Mouse (Mus musculus): ENCODE measurements around the gene Dtx3. TPM values are rescaled to one million over a fixed set of nuclear protein-coding genes. Genes with fewer than 3 reads are reported as not detected.

The Dtx3 gene
- polyA plus RNA-seq, 1 experiment, result 67.9 TPM

- 94% methylated on average over 11 of the region's 11 CpGs for WGBS
- Histone ChIP-seq H3K4me3 (ENCODE audit: extremely low read depth, insufficient read depth, insufficient read length) (no peak overlapping the region), H3K27ac (ENCODE audit: insufficient read depth, low read length) (no peak overlapping the region), H3K27me3 (ENCODE audit: control insufficient read depth, insufficient read depth, low read length) (no peaks in the 10 kb centered on the region), H3K4me1 (ENCODE audit: control insufficient read depth, insufficient read depth, insufficient read length) (no peaks in the 10 kb centered on the region), H3K36me3 (ENCODE audit: control insufficient read depth, insufficient read depth, low read length) (no peaks in the 10 kb centered on the region)
- TF ChIP-seq CTCF (IDR thresholded peaks at IDR 0.05; ENCODE audit: extremely low read depth, insufficient read depth, insufficient read length, insufficient replicate concordance) (no peak), POLR2A (IDR thresholded peaks at IDR 0.05; ENCODE audit: low read depth, low read length) (no peak)
- no peak for DNase-seq (ENCODE audit: low read depth in 1 of 2, low spot score in 2 of 2)
These were observed 20.9 kb upstream of the Dtx3 start for GRCm38 (mm10) chr10:127216456-127216855.

GRCm38 (mm10) chr10:127214422-127214803, 18.9 kb upstream of the Dtx3 start:
- 21% methylated on average over 1 of the region's 1 CpGs for WGBS
- H3K4me1 ChIP-seq (ENCODE audit: control insufficient read depth, insufficient read depth, insufficient read length), result peaks cover 7% of the 10 kb centered on the region; the same call in 1 of the 2 replicates
- DNase-seq (ENCODE audit: low read depth in 1 of 2, low spot score in 2 of 2), result no peak
- no peaks in the 10 kb centered on the region for H3K36me3 ChIP-seq (ENCODE audit: control insufficient read depth, insufficient read depth, low read length)
- no peaks in the 10 kb centered on the region for H3K27me3 ChIP-seq (ENCODE audit: control insufficient read depth, insufficient read depth, low read length)
- H3K4me3 ChIP-seq (ENCODE audit: extremely low read depth, insufficient read depth, insufficient read length), result no peak overlapping the region
- no peak overlapping the region for H3K27ac ChIP-seq (ENCODE audit: insufficient read depth, low read length)
- TF ChIP-seq POLR2A (IDR thresholded peaks at IDR 0.05; ENCODE audit: low read depth, low read length), result no peak
- no peak for TF ChIP-seq CTCF (IDR thresholded peaks at IDR 0.05; ENCODE audit: extremely low read depth, insufficient read depth, insufficient read length, insufficient replicate concordance)

GRCm38 (mm10) chr10:127213704-127214421, 18.3 kb upstream of the Dtx3 start:
- Histone ChIP-seq H3K4me3 (ENCODE audit: extremely low read depth, insufficient read depth, insufficient read length) (no peak overlapping the region), H3K27ac (ENCODE audit: insufficient read depth, low read length) (no peak overlapping the region), H3K36me3 (ENCODE audit: control insufficient read depth, insufficient read depth, low read length) (no peaks in the 10 kb centered on the region), H3K4me1 (ENCODE audit: control insufficient read depth, insufficient read depth, insufficient read length) (peaks cover 7% of the 10 kb centered on the region; the same call in 1 of the 2 replicates), H3K27me3 (ENCODE audit: control insufficient read depth, insufficient read depth, low read length) (no peaks in the 10 kb centered on the region)
- 92% methylated on average over 13 of the region's 13 CpGs for WGBS
- no peak for TF ChIP-seq CTCF (IDR thresholded peaks at IDR 0.05; ENCODE audit: extremely low read depth, insufficient read depth, insufficient read length, insufficient replicate concordance)
- no peak for TF ChIP-seq POLR2A (IDR thresholded peaks at IDR 0.05; ENCODE audit: low read depth, low read length)
- DNase-seq (ENCODE audit: low read depth in 1 of 2, low spot score in 2 of 2), result no peak

- no peak overlapping the region for H3K4me3 ChIP-seq (ENCODE audit: extremely low read depth, insufficient read depth, insufficient read length)
- H3K27ac ChIP-seq (ENCODE audit: insufficient read depth, low read length), result no peak overlapping the region
- TF ChIP-seq POLR2A (IDR thresholded peaks at IDR 0.05; ENCODE audit: low read depth, low read length) (no peak), CTCF (IDR thresholded peaks at IDR 0.05; ENCODE audit: extremely low read depth, insufficient read depth, insufficient read length, insufficient replicate concordance) (no peak)
- H3K27me3 ChIP-seq (ENCODE audit: control insufficient read depth, insufficient read depth, low read length), result no peaks in the 10 kb centered on the region
- peaks cover 7% of the 10 kb centered on the region; the same call in 1 of the 2 replicates for H3K4me1 ChIP-seq (ENCODE audit: control insufficient read depth, insufficient read depth, insufficient read length)
- no peak for DNase-seq (ENCODE audit: low read depth in 1 of 2, low spot score in 2 of 2)
- WGBS, result 90% methylated on average over 8 of the region's 8 CpGs
- H3K36me3 ChIP-seq (ENCODE audit: control insufficient read depth, insufficient read depth, low read length), result no peaks in the 10 kb centered on the region; the same call in 1 of the 2 replicates
These were observed 17.7 kb upstream of the Dtx3 start for GRCm38 (mm10) chr10:127213272-127213671.

- under 1% methylated on average over 47 of the region's 47 CpGs for WGBS
- DNase-seq (ENCODE audit: low read depth in 1 of 2, low spot score in 2 of 2), result peak; percentile 75 to 91
- Histone ChIP-seq H3K36me3 (ENCODE audit: control insufficient read depth, insufficient read depth, low read length) (peaks cover 1% of the 10 kb centered on the region; the same call in 1 of the 2 replicates), H3K27ac (ENCODE audit: insufficient read depth, low read length) (peak within 1 kb of the TSS; percentile 52; the same call in 1 of the 2 replicates), H3K4me3 (ENCODE audit: extremely low read depth, insufficient read depth, insufficient read length) (peak within 1 kb of the TSS; percentile 78), H3K27me3 (ENCODE audit: control insufficient read depth, insufficient read depth, low read length) (no peaks in the 10 kb centered on the region), H3K4me1 (ENCODE audit: control insufficient read depth, insufficient read depth, insufficient read length) (peaks cover 7% of the 10 kb centered on the region; the same call in 1 of the 2 replicates)
- no peak for TF ChIP-seq CTCF (IDR thresholded peaks at IDR 0.05; ENCODE audit: extremely low read depth, insufficient read depth, insufficient read length, insufficient replicate concordance)
- TF ChIP-seq POLR2A (IDR thresholded peaks at IDR 0.05; ENCODE audit: low read depth, low read length), result peak; percentile 46; the same call in 1 of the 2 replicates
These were observed 15.9 kb upstream of the Dtx3 start, which contains the start of gene Pip4k2c for GRCm38 (mm10) chr10:127211414-127211854. Gene Pip4k2c (minus strand): TSS chr10:127211585.

GRCm38 (mm10) chr10:127210961-127211405, 15.5 kb upstream of the Dtx3 start:
- DNase-seq (ENCODE audit: low read depth in 1 of 2, low spot score in 2 of 2), result peak in 1 of 2 experiments; percentile 33
- peak overlapping the region; percentile 52; the same call in 1 of the 2 replicates for H3K27ac ChIP-seq (ENCODE audit: insufficient read depth, low read length)

More at GRCm38 (mm10) chr10:127210961-127211405, 15.5 kb upstream of the Dtx3 start:
- Histone ChIP-seq H3K4me3 (ENCODE audit: extremely low read depth, insufficient read depth, insufficient read length) (peak overlapping the region; percentile 78), H3K4me1 (ENCODE audit: control insufficient read depth, insufficient read depth, insufficient read length) (peaks cover 7% of the 10 kb centered on the region; the same call in 1 of the 2 replicates), H3K36me3 (ENCODE audit: control insufficient read depth, insufficient read depth, low read length) (peaks cover 1% of the 10 kb centered on the region; the same call in 1 of the 2 replicates), H3K27me3 (ENCODE audit: control insufficient read depth, insufficient read depth, low read length) (no peaks in the 10 kb centered on the region)
- TF ChIP-seq POLR2A (IDR thresholded peaks at IDR 0.05; ENCODE audit: low read depth, low read length) (no peak), CTCF (IDR thresholded peaks at IDR 0.05; ENCODE audit: extremely low read depth, insufficient read depth, insufficient read length, insufficient replicate concordance) (no peak)
- WGBS, result 2% methylated on average over 25 of the region's 25 CpGs

Data from spleen, adult 2 months (tissue).